Mouse (Mus musculus): ENCODE results near the gene Atp23.

Atp23 gene

GRCm38 (mm10) chr10:126900821-126901487, at the start of gene Atp23:
Gene Atp23, minus strand, starts transcription at chr10:126901355.
- peak; percentile 95 for DNase-seq

- no peak for DNase-seq
These were observed 49.4 kb upstream of the Atp23 start for GRCm38 (mm10) chr10:126950572-126950971.

GRCm38 (mm10) chr10:126949824-126950223, 48.7 kb upstream of the Atp23 start:
- no peak for DNase-seq

- DNase-seq: no peak
These were observed 44.4 kb upstream of the Atp23 start for GRCm38 (mm10) chr10:126945531-126945930.

GRCm38 (mm10) chr10:126940949-126941348, 39.8 kb upstream of the Atp23 start:
- no peak for DNase-seq

GRCm38 (mm10) chr10:126935556-126936381, 34.6 kb upstream of the Atp23 start:
- DNase-seq: no peak

GRCm38 (mm10) chr10:126935121-126935520, 34.0 kb upstream of the Atp23 start:
- DNase-seq: no peak

- no peak for DNase-seq
These were observed 33.4 kb upstream of the Atp23 start for GRCm38 (mm10) chr10:126934561-126934960.

GRCm38 (mm10) chr10:126931760-126932139, 30.6 kb upstream of the Atp23 start:
- DNase-seq: no peak

- no peak for DNase-seq
These were observed 30.1 kb upstream of the Atp23 start for GRCm38 (mm10) chr10:126931123-126931759.

GRCm38 (mm10) chr10:126930270-126931121, 29.3 kb upstream of the Atp23 start:
- DNase-seq: peak; percentile 22

GRCm38 (mm10) chr10:126929543-126929942, 28.4 kb upstream of the Atp23 start:
- no peak for DNase-seq

- no peak for DNase-seq
These were observed 27.7 kb upstream of the Atp23 start for GRCm38 (mm10) chr10:126928819-126929206.

GRCm38 (mm10) chr10:126928011-126928818, 27.1 kb upstream of the Atp23 start:
- peak; percentile 90 for DNase-seq

GRCm38 (mm10) chr10:126927101-126927961, 26.2 kb upstream of the Atp23 start:
- DNase-seq: peak; percentile 56

- no peak for DNase-seq
These were observed 24.2 kb upstream of the Atp23 start for GRCm38 (mm10) chr10:126925391-126925790.

- DNase-seq: no peak
These were observed 22.9 kb upstream of the Atp23 start for GRCm38 (mm10) chr10:126924087-126924486.

GRCm38 (mm10) chr10:126920220-126920619, 19.1 kb upstream of the Atp23 start:
- no peak for DNase-seq

- peak; percentile 91 for DNase-seq
These were observed 17.9 kb upstream of the Atp23 start for GRCm38 (mm10) chr10:126919067-126919466.

GRCm38 (mm10) chr10:126914288-126914687, 13.1 kb upstream of the Atp23 start:
- no peak for DNase-seq

GRCm38 (mm10) chr10:126911479-126911878, 10.3 kb upstream of the Atp23 start:
- DNase-seq: no peak
